Mouse (Mus musculus) adrenal gland, postnatal 36 days (tissue): ENCODE data around the gene Bag5. TPM values are rescaled to one million over a fixed set of nuclear protein-coding genes. Genes with fewer than 3 reads are reported as not detected.

Source experiments
- total RNA-seq, 2 experiments: library from RNA; stranded (reverse); gene quantifications; 2 replicates each; pipeline ENCODE4 v1.2.3; 2021

Gene Bag5
- total RNA-seq, 2 experiments from 2014 or later: 37.2 to 39.8 TPM

Other genes with a start within 250 kb of the Bag5 start
- under 1 TPM in 1 of 2 experiments, not detected in 1; 0.53 TPM for gene Gm266, start 227.4 kb downstream of the Bag5 start, total RNA-seq
- 100 to 1,000 TPM; 309 to 376 TPM for gene Eif5, start 175.2 kb downstream of the Bag5 start, total RNA-seq
- 10 to 100 TPM; 93.4 to 99.0 TPM for gene Mark3, start 138.7 kb downstream of the Bag5 start, total RNA-seq
- gene Ckb, start 40.9 kb downstream of the Bag5 start, total RNA-seq: 10 to 100 TPM; 34.2 to 53.4 TPM
- gene Trmt61a, start 35.2 kb downstream of the Bag5 start, total RNA-seq: 10 to 100 TPM; 15.7 to 18.6 TPM
- 10 to 100 TPM; 58.8 to 76.2 TPM for gene Apopt1, start within 50 bp of the Bag5 start, total RNA-seq
- gene Klc1, start 45.6 kb upstream of the Bag5 start, total RNA-seq: 100 to 1,000 TPM in 1 of 2 experiments, 10 to 100 TPM in 1; 94.0 to 130 TPM
- 10 to 100 TPM; 14.9 to 18.6 TPM for gene Xrcc3, start 100.6 kb upstream of the Bag5 start, total RNA-seq
- gene Zfyve21, start 100.9 kb upstream of the Bag5 start, total RNA-seq: 100 to 1,000 TPM in 1 of 2 experiments, 10 to 100 TPM in 1; 96.9 to 101 TPM
- 10 to 100 TPM; 13.8 to 18.8 TPM for gene Ppp1r13b, start 194.9 kb upstream of the Bag5 start, total RNA-seq